Mouse (Mus musculus) heart, postnatal 0 days (tissue): ENCODE measurements at regions not wholly inside any gene's neighbourhood (a gene's known extent, or its start where the extent isn't known, plus 50 kb on each side); places are given as distances from the start of the nearest gene placed in this dataset.

Experiments
- ATAC-seq: fragments of 200-750 bp; cut with Nextera tagmentation; 2 replicates; pipeline ENCODE4 v1.8.0; 2017; ENCODE audit warnings: low read depth, moderate number of reproducible peaks, moderate library complexity; ENCODE audit not compliant: insufficient read depth
- DNase-seq: peaks from one replicate; pipeline ENCODE4 v3.0.0-alpha.2; 2016; ENCODE audit warnings: low spot score
- H3K27ac ChIP-seq: fragments of 300-500 bp; sonication (generic); 2 replicates; pipeline ENCODE4 v1.5.1; 2014; ENCODE audit warnings: low read depth, mild to moderate bottlenecking
- H3K27me3 ChIP-seq: fragments of 300-500 bp; sonication (generic); 2 replicates; pipeline ENCODE4 v1.6.1; 2014; ENCODE audit warnings: low read length, mixed read lengths; ENCODE audit not compliant: control insufficient read depth, insufficient read depth
- H3K36me3 ChIP-seq: fragments of 300-500 bp; sonication (generic); replicated peaks from 2 replicates; pipeline ENCODE4 v1.6.1; 2014; ENCODE audit warnings: low read length, mixed read lengths; ENCODE audit not compliant: control insufficient read depth, insufficient read depth
- H3K4me1 ChIP-seq: fragments of 300-500 bp; sonication (generic); 2 replicates; pipeline ENCODE4 v1.6.1; 2014; ENCODE audit warnings: antibody characterized with exemption; ENCODE audit not compliant: control insufficient read depth, insufficient read depth
- H3K4me2 ChIP-seq: fragments of 300-500 bp; sonication (generic); 2 replicates; pipeline ENCODE4 v1.6.1; 2014; ENCODE audit warnings: low read depth, mild to moderate bottlenecking, low read length, moderate library complexity
- H3K4me3 ChIP-seq: fragments of 300-500 bp; sonication (generic); 2 replicates; pipeline ENCODE4 v1.5.1; 2014; ENCODE audit warnings: low read depth, low read length
- H3K9ac ChIP-seq: fragments of 300-500 bp; sonication (generic); replicated peaks from 2 replicates; pipeline ENCODE4 v1.6.1; 2014; ENCODE audit warnings: low read depth, low read length, mixed read lengths
- H3K9me3 ChIP-seq: fragments of 300-500 bp; sonication (generic); replicated peaks from 2 replicates; pipeline ENCODE4 v1.6.1; 2016; ENCODE audit warnings: low read length; ENCODE audit not compliant: control insufficient read depth
- CTCF ChIP-seq: IDR thresholded peaks from 2 replicates; pipeline ENCODE4 v1.5.1; 2016; ENCODE audit warnings: antibody characterized with exemption, control low read depth, low read depth
- EP300 ChIP-seq: IDR thresholded peaks from 2 replicates; pipeline ENCODE4 v1.6.1; 2016; ENCODE audit warnings: antibody characterized with exemption, low read depth
- WGBS: fragments of 180-500 bp; shearing (Covaris S2); extraction: QIAGEN DNeasy Blood & Tissue Kit; methylation state at CpG from one replicate; pipeline ENCODE4 v1.1.7; 2014; 5-methylcytosine and 5-hydroxymethylcytosine counted together

- TF ChIP-seq EP300 (no peak), CTCF (no peak)
- no peak overlapping the region for H3K4me3 ChIP-seq
- no peaks in the 10 kb centered on the region for H3K9me3 ChIP-seq
- ATAC-seq (no peak), DNase-seq (no peak)
- H3K36me3 ChIP-seq, result no peaks in the 10 kb centered on the region
- 0 out of 2 replicates have a peak, but pooled peaks cover 5% of the 10 kb centered on the region for H3K4me1 ChIP-seq
- no peak overlapping the region for H3K9ac ChIP-seq
- no peak overlapping the region for H3K27ac ChIP-seq
- H3K27me3 ChIP-seq, result no peaks in the 10 kb centered on the region
- no peak overlapping the region for H3K4me2 ChIP-seq
These were observed 179.8 kb downstream of the Ifng start for GRCm38 (mm10) chr10:118620611-118621010.

GRCm38 (mm10) chr10:118621546-118621945, 180.7 kb downstream of the Ifng start:
- Histone ChIP-seq H3K9ac (no peak overlapping the region), H3K4me3 (no peak overlapping the region), H3K36me3 (no peaks in the 10 kb centered on the region), H3K4me1 (0 out of 2 replicates have a peak, but pooled peaks cover 5% of the 10 kb centered on the region), H3K4me2 (no peak overlapping the region), H3K27me3 (no peaks in the 10 kb centered on the region), H3K9me3 (no peaks in the 10 kb centered on the region), H3K27ac (no peak overlapping the region)
- 85% methylated on average over 4 of the region's 4 CpGs for WGBS
- TF ChIP-seq EP300, result no peak
- no peak for TF ChIP-seq CTCF
- no peak for ATAC-seq
- no peak for DNase-seq

GRCm38 (mm10) chr10:118622131-118622530, 181.3 kb downstream of the Ifng start:
- ATAC-seq, result no peak
- 68% methylated on average over 6 of the region's 6 CpGs for WGBS
- Histone ChIP-seq H3K27ac (no peak overlapping the region), H3K9me3 (no peaks in the 10 kb centered on the region), H3K27me3 (no peaks in the 10 kb centered on the region), H3K9ac (no peak overlapping the region), H3K4me3 (no peak overlapping the region), H3K4me2 (no peak overlapping the region), H3K4me1 (0 out of 2 replicates have a peak, but pooled peaks cover 4% of the 10 kb centered on the region), H3K36me3 (no peaks in the 10 kb centered on the region)
- DNase-seq, result no peak
- TF ChIP-seq EP300, result no peak

GRCm38 (mm10) chr10:118622916-118623315, 182.1 kb downstream of the Ifng start:
- H3K9me3 ChIP-seq, result no peaks in the 10 kb centered on the region
- no peaks in the 10 kb centered on the region for H3K4me1 ChIP-seq
- no peak for DNase-seq
- H3K4me3 ChIP-seq, result no peak overlapping the region
- no peak overlapping the region for H3K9ac ChIP-seq
- H3K27me3 ChIP-seq, result no peaks in the 10 kb centered on the region
- no peak for ATAC-seq
- H3K36me3 ChIP-seq, result no peaks in the 10 kb centered on the region
- 82% methylated on average over 2 of the region's 2 CpGs for WGBS
- H3K27ac ChIP-seq, result no peak overlapping the region
- no peak overlapping the region for H3K4me2 ChIP-seq
- TF ChIP-seq EP300 (no peak), CTCF (no peak)

GRCm38 (mm10) chr10:118624368-118624767, 183.5 kb downstream of the Ifng start:
- no peak for ATAC-seq

GRCm38 (mm10) chr10:118628000-118628399, 187.2 kb downstream of the Ifng start:
- no peaks in the 10 kb centered on the region for H3K9me3 ChIP-seq
- H3K36me3 ChIP-seq, result no peaks in the 10 kb centered on the region
- H3K27ac ChIP-seq, result no peak overlapping the region
- WGBS, result 87% methylated on average over 6 of the region's 6 CpGs
- ATAC-seq (no peak), DNase-seq (no peak)
- TF ChIP-seq CTCF (no peak), EP300 (no peak)
- no peak overlapping the region for H3K4me2 ChIP-seq
- no peak overlapping the region for H3K9ac ChIP-seq
- no peaks in the 10 kb centered on the region for H3K27me3 ChIP-seq
- H3K4me3 ChIP-seq, result no peak overlapping the region
- no peaks in the 10 kb centered on the region for H3K4me1 ChIP-seq

More at GRCm38 (mm10) chr10:118624368-118624767, 183.5 kb downstream of the Ifng start:
- Histone ChIP-seq H3K9ac (no peak overlapping the region), H3K27me3 (no peaks in the 10 kb centered on the region), H3K4me3 (no peak overlapping the region), H3K4me2 (no peak overlapping the region), H3K4me1 (no peaks in the 10 kb centered on the region), H3K36me3 (no peaks in the 10 kb centered on the region), H3K27ac (no peak overlapping the region), H3K9me3 (no peaks in the 10 kb centered on the region)
- DNase-seq, result no peak
- no peak for TF ChIP-seq CTCF
- TF ChIP-seq EP300, result no peak
- WGBS, result 66% methylated on average over 7 of the region's 7 CpGs
